Mouse (Mus musculus) C2C12 (cell line): ENCODE results near the gene Emc10.

ENCODE experiments used
- CEBPB ChIP-seq: IDR thresholded peaks from one replicate; pipeline ENCODE4 v1.6.1; 2011; ENCODE audit warnings: low read depth, mild to moderate bottlenecking, control low read depth, moderate library complexity
- CTCF ChIP-seq: IDR thresholded peaks from one replicate; pipeline ENCODE4 v1.5.1; 2011; ENCODE audit not compliant: control insufficient read depth, insufficient read depth, insufficient read length
- FOSL1 ChIP-seq: IDR thresholded peaks from one replicate; pipeline ENCODE4 v1.8.0; 2011; ENCODE audit warnings: mild to moderate bottlenecking, low read length; ENCODE audit not compliant: poor library complexity, insufficient read depth, severe bottlenecking
- MAX ChIP-seq: IDR thresholded peaks from one replicate; pipeline ENCODE4 v1.6.1; 2011; ENCODE audit warnings: mild to moderate bottlenecking, control low read depth
- MYOD1 ChIP-seq: IDR thresholded peaks from one replicate; pipeline ENCODE4 v1.6.1; 2011; ENCODE audit warnings: low read depth; ENCODE audit not compliant: control insufficient read depth, insufficient read length
- MYOG ChIP-seq: IDR thresholded peaks from one replicate; pipeline ENCODE4 v1.6.1; 2011; ENCODE audit not compliant: control insufficient read depth, insufficient read length; ENCODE audit errors: extremely low read depth
- USF1 ChIP-seq: IDR thresholded peaks from one replicate; pipeline ENCODE4 v1.6.1; 2011; ENCODE audit warnings: low read depth, mild to moderate bottlenecking, control low read depth, moderate library complexity

DNA sequence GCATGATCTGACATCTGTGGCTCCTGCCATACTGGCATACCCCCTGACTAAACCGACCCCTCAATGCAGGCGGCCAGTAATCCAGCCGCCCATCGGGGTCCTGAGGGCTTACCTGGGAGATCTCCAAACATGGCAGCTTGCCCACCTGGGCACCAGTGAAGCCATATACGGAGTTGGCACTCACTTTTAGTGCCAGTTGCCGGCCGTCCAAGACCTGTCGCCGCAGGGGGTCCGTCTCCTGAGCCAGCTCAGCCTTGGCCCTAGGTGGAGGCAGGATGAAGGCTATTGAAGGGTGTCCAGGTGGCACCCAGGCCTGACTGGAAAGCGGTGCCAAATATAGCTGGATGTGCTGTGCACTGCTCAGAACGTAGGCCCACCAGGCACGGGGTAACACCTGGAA lies 41.2 kb upstream of the Emc10 start:
- TF ChIP-seq CTCF (no peak), MAX (no peak), CEBPB (no peak), USF1 (no peak), MYOG (no peak), MYOD1 (no peak), FOSL1 (no peak)
